Mouse (Mus musculus) ES-E14 (cell line): ENCODE results near the gene H6pd. TPM values are rescaled to one million over a fixed set of nuclear protein-coding genes. Genes with fewer than 3 reads are reported as not detected.
A peak's percentile ranks its signal among the peaks of the same experiment; 100 is the strongest.

Source experiments
- DNase-seq: peaks from one replicate; pipeline ENCODE4 v3.0.0-alpha.2; 2013; ENCODE audit warnings: low read depth, low spot score
- H3K27ac ChIP-seq: 2 replicates; pipeline ENCODE4 v1.5.1; 2012; ENCODE audit warnings: low read depth, mild to moderate bottlenecking, low read length, moderate library complexity, mixed read lengths; ENCODE audit not compliant: poor library complexity, insufficient read depth, severe bottlenecking
- H3K36me3 ChIP-seq: 2 replicates; pipeline ENCODE4 v1.6.1; 2012; ENCODE audit warnings: mild to moderate bottlenecking, low read length, moderate library complexity, mixed read lengths; ENCODE audit not compliant: control insufficient read depth, poor library complexity, insufficient read depth, severe bottlenecking
- H3K4me1 ChIP-seq, 2 experiments: fragments of 150-350 bp in 1 of 2; sonication (generic) in 1 of 2; 2 replicates each; pipeline ENCODE4 v1.6.1; 2012; ENCODE audit warnings: low read length in 2 of 2, mild to moderate bottlenecking in 1 of 2, mixed read lengths in 1 of 2; ENCODE audit not compliant: control insufficient read depth in 2 of 2, insufficient read depth in 2 of 2, poor library complexity in 1 of 2
- H3K4me3 ChIP-seq, 2 experiments: fragments of 150-350 bp in 1 of 2; sonication (generic) in 1 of 2; 2 replicates each; pipeline ENCODE4 v1.5.1; 2012; ENCODE audit warnings: low read length in 2 of 2, low read depth in 1 of 2, mild to moderate bottlenecking in 1 of 2, mixed read lengths in 1 of 2; ENCODE audit not compliant: insufficient read depth in 1 of 2, poor library complexity in 1 of 2, severe bottlenecking in 1 of 2
- H3K9ac ChIP-seq: 2 replicates; pipeline ENCODE4 v1.6.1; 2012; ENCODE audit warnings: low read depth, mild to moderate bottlenecking, low read length, mixed read lengths; ENCODE audit not compliant: poor library complexity, insufficient read depth, severe bottlenecking
- H3K9me3 ChIP-seq: fragments of 150-350 bp; sonication (generic); 2 replicates; pipeline ENCODE4 v1.6.1; 2012; ENCODE audit warnings: low read depth, mild to moderate bottlenecking, low read length; ENCODE audit not compliant: control insufficient read depth, insufficient read depth
- CHD2 ChIP-seq: IDR thresholded peaks from 2 replicates; pipeline ENCODE4 v1.6.1; 2014; ENCODE audit warnings: mild to moderate bottlenecking, low read depth, low read length, inconsistent platforms
- HCFC1 ChIP-seq: IDR thresholded peaks from 2 replicates; pipeline ENCODE4 v1.6.1; 2012; ENCODE audit warnings: low read length, inconsistent platforms, borderline replicate concordance; ENCODE audit not compliant: insufficient read depth
- MAFK ChIP-seq: IDR thresholded peaks from 2 replicates; pipeline ENCODE4 v1.6.1; 2014; ENCODE audit warnings: mild to moderate bottlenecking, low read depth, low read length, inconsistent platforms; ENCODE audit not compliant: insufficient read depth
- ZC3H11A ChIP-seq: IDR thresholded peaks from 2 replicates; pipeline ENCODE4 v1.6.1; 2012; ENCODE audit warnings: low read depth, mild to moderate bottlenecking, inconsistent platforms, low read length, borderline replicate concordance
- ZNF384 ChIP-seq: IDR thresholded peaks from 2 replicates; pipeline ENCODE4 v1.6.1; 2012; ENCODE audit warnings: low read depth, low read length, inconsistent platforms
- in situ Hi-C, 2 experiments: fragments of 600-800 bp; cut with MboI; formaldehyde crosslinking; loops; one replicate each; pipeline ENCODE4 v1.15.1; 2025; ENCODE audit warnings: low sequenced_read_pairs in 2 of 2, inconsistent platforms in 1 of 2; ENCODE audit not compliant: unreplicated experiment in 2 of 2
- total RNA-seq: library from RNA; depleted of rRNA; stranded (reverse); fragments of 300-350 nt; gene quantifications from 2 replicates; pipeline ENCODE4 v1.2.3, GENCODE M21; 2012

Gene H6pd
- total RNA-seq, 1 experiment, result 17.6 TPM

DNA sequence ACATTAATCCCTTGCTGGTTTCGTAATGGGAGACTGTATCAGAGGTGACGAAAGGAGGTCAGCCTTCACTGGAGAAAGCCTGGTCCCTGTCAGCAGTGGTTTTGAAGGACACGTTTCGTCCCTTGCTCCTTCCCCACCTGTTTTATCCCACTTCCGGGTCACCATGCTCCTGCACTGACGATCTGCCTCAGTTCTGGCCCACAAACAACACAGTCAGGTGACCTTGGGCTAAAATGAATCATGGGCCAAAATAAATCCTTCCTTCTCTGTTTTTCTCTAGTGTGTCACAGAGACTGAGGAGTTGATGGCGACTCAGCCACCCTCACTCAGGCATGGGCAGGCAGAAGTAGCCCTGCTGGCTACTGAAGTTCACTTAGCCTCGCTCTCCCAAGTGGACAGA, 33.5 kb downstream of the H6pd start:
- Histone ChIP-seq H3K36me3 (no peaks in the 10 kb centered on the region), H3K4me1 (peaks cover 0 to 7% of the 10 kb centered on the region in 2 experiments; a peak in 2 of 4 replicates), H3K9ac (no peak overlapping the region), H3K27ac (no peak overlapping the region), H3K4me3 (no peak overlapping the region), H3K9me3 (no peaks in the 10 kb centered on the region)
- no peak for TF ChIP-seq MAFK
- TF ChIP-seq ZNF384, result no peak
- TF ChIP-seq CHD2, result no peak
- no peak for TF ChIP-seq ZC3H11A
- TF ChIP-seq HCFC1, result no peak
- DNase-seq, result no peak
- in situ Hi-C loops, result loop anchor here in 1 of 2 experiments (10.0 kb wide), 1 partner anchor 140 kb away; no protein-coding TSS in a partner anchor

DNA sequence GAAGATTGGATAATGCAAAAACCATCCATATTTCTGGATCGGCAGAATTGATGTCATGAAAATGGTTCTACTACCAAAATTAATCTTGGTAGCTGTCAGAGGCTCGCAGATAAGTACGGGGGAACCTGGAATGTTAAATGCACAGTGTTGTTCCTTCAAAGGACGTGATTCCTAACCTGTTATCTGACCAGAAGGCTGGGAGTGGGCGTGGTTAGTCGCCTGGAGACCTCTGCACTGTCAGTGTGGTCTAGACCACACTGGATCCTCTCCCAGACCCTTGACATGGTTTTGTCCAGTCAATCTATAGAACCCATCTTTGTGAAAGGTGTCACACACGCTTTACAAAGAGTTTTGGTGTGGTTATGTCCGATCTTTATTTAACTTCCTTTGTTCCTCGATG, 37.4 kb downstream of the H6pd start:
- no peak overlapping the region for H3K27ac ChIP-seq
- in situ Hi-C loops, result loop anchor here in 1 of 2 experiments (10.0 kb wide), 1 partner anchor 137 kb away; no protein-coding TSS in a partner anchor
- H3K9ac ChIP-seq, result no peak overlapping the region
- peaks cover 0 to 11% of the 10 kb centered on the region in 2 experiments; a peak in 1 of 4 replicates for H3K4me1 ChIP-seq
- no peak for DNase-seq
- no peak overlapping the region for H3K4me3 ChIP-seq
- no peaks in the 10 kb centered on the region for H3K36me3 ChIP-seq
- H3K9me3 ChIP-seq, result no peaks in the 10 kb centered on the region
- no peak for TF ChIP-seq ZC3H11A
- no peak for TF ChIP-seq CHD2
- TF ChIP-seq MAFK, result no peak
- peak; percentile 85; the same call in 1 of the 2 replicates for TF ChIP-seq ZNF384
- TF ChIP-seq HCFC1, result no peak

DNA sequence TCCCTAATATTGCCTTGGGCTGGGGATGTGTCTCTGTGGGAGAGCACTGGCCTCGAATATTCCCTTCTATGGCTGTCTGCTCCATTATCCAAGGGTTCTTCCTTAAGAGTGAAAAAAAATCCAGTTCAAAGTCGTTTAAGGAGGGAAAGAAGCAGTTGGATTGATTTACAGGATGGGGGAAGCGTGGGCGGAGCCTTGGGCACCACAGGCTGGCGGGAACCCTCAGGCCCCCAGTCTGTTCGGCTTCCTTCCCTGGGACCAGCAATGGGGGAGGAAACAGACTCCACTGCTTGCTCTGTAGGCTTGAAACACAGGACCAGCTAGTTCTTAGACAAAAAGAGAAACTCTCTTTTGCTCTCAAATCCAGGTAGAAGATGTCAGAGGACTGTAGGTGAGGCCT, 40.3 kb downstream of the H6pd start:
- no peaks in the 10 kb centered on the region for H3K36me3 ChIP-seq
- TF ChIP-seq ZNF384 (no peak), HCFC1 (no peak), ZC3H11A (no peak), CHD2 (no peak), MAFK (no peak)
- no peak overlapping the region for H3K4me3 ChIP-seq
- H3K9me3 ChIP-seq, result no peaks in the 10 kb centered on the region
- no peak overlapping the region for H3K27ac ChIP-seq
- H3K9ac ChIP-seq, result peak overlapping the region; percentile 33; the same call in 1 of the 2 replicates
- in situ Hi-C loops, result no loop called here
- peaks cover 0 to 11% of the 10 kb centered on the region in 2 experiments; a peak in 1 of 4 replicates for H3K4me1 ChIP-seq
- DNase-seq, result no peak

DNA sequence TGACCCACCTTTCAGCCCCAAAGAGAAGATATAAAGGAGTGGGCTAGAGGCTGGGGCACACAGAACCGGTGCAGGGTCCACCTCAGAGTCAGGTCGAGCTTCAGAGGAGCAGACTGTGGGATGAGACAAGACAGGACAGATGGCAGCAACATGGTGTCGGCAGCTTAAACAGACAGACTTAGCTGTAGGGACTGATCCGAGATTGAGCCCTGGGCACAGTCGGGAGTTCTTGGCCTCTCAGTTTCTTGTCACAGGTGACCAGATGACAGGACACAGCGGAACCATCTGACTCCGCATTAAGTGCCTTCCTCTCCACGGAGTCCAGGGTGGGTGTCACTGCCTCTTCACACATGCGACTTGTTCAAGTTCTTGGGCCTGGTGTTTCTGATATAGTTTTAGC, 41.9 kb downstream of the H6pd start:
- no peak for TF ChIP-seq ZC3H11A
- no peak for TF ChIP-seq CHD2
- no peak for TF ChIP-seq HCFC1
- no peak for TF ChIP-seq MAFK
- no peak for TF ChIP-seq ZNF384
- Histone ChIP-seq H3K9ac (no peak overlapping the region), H3K9me3 (no peaks in the 10 kb centered on the region), H3K4me1 (peaks cover 0 to 11% of the 10 kb centered on the region in 2 experiments; a peak in 1 of 4 replicates), H3K27ac (no peak overlapping the region), H3K4me3 (no peak overlapping the region), H3K36me3 (no peaks in the 10 kb centered on the region)
- DNase-seq, result no peak
- in situ Hi-C loops, result no loop called here

DNA sequence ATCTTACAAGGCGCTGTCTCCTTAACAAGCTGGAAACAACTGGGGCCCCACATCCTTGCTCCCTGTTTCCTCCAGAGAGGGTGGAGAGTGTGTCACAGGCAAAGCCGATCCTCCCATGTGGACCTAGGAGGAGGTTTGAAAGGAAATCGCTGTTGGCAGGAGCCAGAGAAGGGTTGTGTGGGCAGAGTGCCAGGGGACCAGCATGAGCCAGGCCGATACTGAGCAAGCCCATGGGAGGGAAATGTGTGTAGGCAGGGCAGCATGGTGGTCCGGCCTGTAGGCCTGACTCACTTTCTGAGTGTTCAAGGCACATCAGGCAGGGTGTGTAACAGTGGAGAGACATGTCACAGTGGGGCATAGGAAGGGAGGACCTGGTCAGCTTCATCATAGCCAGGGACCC, 42.6 kb downstream of the H6pd start:
- TF ChIP-seq ZNF384, result no peak
- in situ Hi-C loops, result no loop called here
- Histone ChIP-seq H3K27ac (no peak overlapping the region), H3K9me3 (no peaks in the 10 kb centered on the region), H3K36me3 (no peaks in the 10 kb centered on the region), H3K4me3 (no peak overlapping the region), H3K4me1 (peaks cover 0 to 11% of the 10 kb centered on the region in 2 experiments; a peak in 1 of 4 replicates), H3K9ac (no peak overlapping the region)
- DNase-seq, result no peak
